Mouse (Mus musculus) erythroblast, embryonic 14.5 days (primary cell): ENCODE results near the gene Psmd1. TPM values are rescaled to one million over a fixed set of nuclear protein-coding genes. Genes with fewer than 3 reads are reported as not detected.

Experiments used
- H3K27me3 ChIP-seq: 2 replicates; pipeline ENCODE4 v1.6.1; 2012; ENCODE audit warnings: inconsistent platforms; ENCODE audit not compliant: control insufficient read depth
- H3K36me3 ChIP-seq: 2 replicates; pipeline ENCODE4 v1.6.1; 2012; ENCODE audit warnings: mild to moderate bottlenecking, inconsistent platforms; ENCODE audit not compliant: control insufficient read depth
- H3K4me1 ChIP-seq: 2 replicates; pipeline ENCODE4 v1.6.1; 2012; ENCODE audit warnings: inconsistent platforms; ENCODE audit not compliant: control insufficient read depth
- H3K4me3 ChIP-seq: replicated peaks from 2 replicates; pipeline ENCODE3; 2012; ENCODE audit warnings: moderate library complexity, mild to moderate bottlenecking, inconsistent platforms
- H3K9me3 ChIP-seq: 2 replicates; pipeline ENCODE4 v1.6.1; 2012; ENCODE audit warnings: low read length, inconsistent platforms, mixed read lengths; ENCODE audit not compliant: control insufficient read depth
- GATA1 ChIP-seq: IDR thresholded peaks from 2 replicates; pipeline ENCODE4 v1.6.1; 2012; ENCODE audit warnings: low read length, inconsistent platforms, mixed read lengths
- TAL1 ChIP-seq: IDR thresholded peaks from 3 replicates; pipeline ENCODE4 v1.6.1; 2012; ENCODE audit warnings: low read length, inconsistent platforms, mixed read lengths
- polyA plus RNA-seq: library from polyadenylated mRNA; stranded (reverse); fragments of >175 nt; gene quantifications from 2 replicates; pipeline ENCODE4 v1.2.3, GENCODE M21; 2012

Psmd1 gene
- polyA plus RNA-seq, 1 experiment, result 3.8 TPM

DNA sequence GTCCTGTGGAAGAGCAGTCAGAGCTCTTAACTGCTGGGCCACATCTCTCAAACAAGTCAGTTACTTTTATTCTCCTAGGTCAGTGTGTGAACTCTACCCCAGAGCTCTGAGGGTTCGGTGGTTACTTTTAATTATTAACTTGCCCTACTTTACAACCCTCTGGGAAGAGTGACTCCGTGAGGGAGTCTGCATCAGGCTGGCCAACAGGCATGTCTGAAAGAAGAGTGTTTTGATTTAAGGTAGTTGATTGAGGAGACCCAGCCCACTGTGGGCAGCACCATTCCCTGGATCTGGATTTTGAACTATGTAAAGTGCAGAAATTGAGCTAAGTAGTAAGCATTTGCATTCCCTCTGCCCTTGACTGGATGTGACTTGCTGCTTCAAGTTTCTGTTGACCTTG is 111.9 kb downstream of the Psmd1 start:
- Histone ChIP-seq H3K4me3 (no peak overlapping the region), H3K27me3 (no peaks in the 10 kb centered on the region), H3K4me1 (peaks cover 10% of the 10 kb centered on the region), H3K9me3 (no peaks in the 10 kb centered on the region), H3K36me3 (peaks cover 82% of the 10 kb centered on the region)
- TF ChIP-seq GATA1 (no peak), TAL1 (no peak)

GRCm38 (mm10) chr1:86178462-86179253 is 114.5 kb downstream of the Psmd1 start:
- no peak for TF ChIP-seq TAL1
- TF ChIP-seq GATA1, result no peak
- Histone ChIP-seq H3K9me3 (no peaks in the 10 kb centered on the region), H3K27me3 (no peaks in the 10 kb centered on the region), H3K36me3 (peaks cover 75% of the 10 kb centered on the region), H3K4me1 (peaks cover 32% of the 10 kb centered on the region), H3K4me3 (no peak overlapping the region)

- TF ChIP-seq GATA1 (no peak), TAL1 (no peak)
- H3K4me1 ChIP-seq, result peaks cover 33% of the 10 kb centered on the region
- peaks cover 57% of the 10 kb centered on the region for H3K36me3 ChIP-seq
- no peaks in the 10 kb centered on the region for H3K9me3 ChIP-seq
- H3K27me3 ChIP-seq, result no peaks in the 10 kb centered on the region
- no peak overlapping the region for H3K4me3 ChIP-seq
Measured at GRCm38 (mm10) chr1:86182004-86182709, 118.0 kb downstream of the Psmd1 start.

GRCm38 (mm10) chr1:86183577-86184263 is 119.5 kb downstream of the Psmd1 start:
- Histone ChIP-seq H3K4me1 (peaks cover 31% of the 10 kb centered on the region), H3K4me3 (no peak overlapping the region), H3K27me3 (no peaks in the 10 kb centered on the region), H3K9me3 (no peaks in the 10 kb centered on the region), H3K36me3 (peaks cover 50% of the 10 kb centered on the region)
- no peak for TF ChIP-seq GATA1
- no peak for TF ChIP-seq TAL1

DNA sequence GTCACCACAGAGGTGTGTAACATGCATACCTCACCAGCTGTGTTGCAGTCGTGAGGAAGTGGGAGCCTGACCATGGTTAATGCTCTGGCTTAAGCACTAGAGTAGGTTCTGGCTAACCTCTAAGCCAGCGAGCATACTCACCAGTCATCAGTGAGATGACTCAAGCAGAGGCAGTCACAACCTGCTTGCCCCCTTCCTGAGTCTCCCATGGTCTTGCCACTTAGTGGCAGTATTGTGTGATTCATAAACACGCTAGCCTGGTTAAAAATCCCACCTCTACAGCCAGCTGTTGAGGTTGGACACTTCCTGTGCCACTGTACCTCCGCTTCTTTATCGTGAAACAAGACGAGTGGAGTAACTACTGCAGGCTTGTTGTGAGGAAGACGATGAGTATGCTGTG is 122.6 kb downstream of the Psmd1 start:
- no peaks in the 10 kb centered on the region for H3K9me3 ChIP-seq
- TF ChIP-seq TAL1, result no peak
- TF ChIP-seq GATA1, result no peak
- H3K27me3 ChIP-seq, result no peaks in the 10 kb centered on the region
- H3K36me3 ChIP-seq, result peaks cover 55% of the 10 kb centered on the region
- no peak overlapping the region for H3K4me3 ChIP-seq
- peaks cover 21% of the 10 kb centered on the region for H3K4me1 ChIP-seq

DNA sequence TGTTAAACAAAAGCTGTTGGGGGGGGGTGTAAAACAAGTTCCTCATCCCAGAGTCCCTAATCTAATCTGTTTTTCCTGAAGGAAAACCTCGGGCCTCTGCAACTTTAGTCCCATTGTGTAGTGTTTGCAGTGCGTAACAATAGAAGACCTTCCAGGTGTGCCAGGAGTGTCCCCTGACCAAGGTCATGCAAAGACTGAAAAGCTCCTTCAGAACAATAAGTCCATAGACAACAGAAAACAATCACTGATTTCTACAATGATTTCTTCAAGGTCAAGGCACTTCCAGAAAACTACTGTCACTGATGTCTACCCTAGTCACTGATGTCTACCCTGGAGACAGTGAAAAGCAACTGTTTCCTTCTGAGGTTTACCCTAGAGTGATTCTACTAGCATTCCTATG is 123.7 kb downstream of the Psmd1 start:
- H3K4me1 ChIP-seq, result peaks cover 10% of the 10 kb centered on the region
- TF ChIP-seq GATA1 (no peak), TAL1 (no peak)
- no peaks in the 10 kb centered on the region for H3K9me3 ChIP-seq
- H3K36me3 ChIP-seq, result peaks cover 52% of the 10 kb centered on the region
- no peaks in the 10 kb centered on the region for H3K27me3 ChIP-seq
- no peak overlapping the region for H3K4me3 ChIP-seq

DNA sequence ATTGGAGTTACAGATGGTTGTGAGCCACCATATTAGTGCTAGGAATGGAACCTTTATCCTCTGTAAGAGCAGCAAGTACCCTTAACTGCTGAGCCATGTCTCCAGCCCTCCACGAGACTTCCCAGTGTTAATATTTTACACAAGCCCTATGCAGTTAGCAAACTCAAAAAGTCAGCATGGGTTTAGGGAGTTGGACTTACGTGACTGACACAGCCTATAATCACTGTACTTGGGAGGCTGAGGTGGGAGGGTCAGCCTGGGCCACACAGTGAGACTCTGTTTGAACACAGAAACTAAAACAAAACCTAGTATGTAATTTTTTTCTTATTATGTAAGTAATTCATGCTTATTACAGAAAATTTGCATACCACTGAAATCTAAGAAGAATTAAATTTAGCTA is 124.1 kb downstream of the Psmd1 start:
- H3K4me1 ChIP-seq, result peaks cover 6% of the 10 kb centered on the region; the same call in 1 of the 2 replicates
- TF ChIP-seq GATA1, result no peak
- no peak overlapping the region for H3K4me3 ChIP-seq
- H3K36me3 ChIP-seq, result peaks cover 51% of the 10 kb centered on the region
- no peaks in the 10 kb centered on the region for H3K27me3 ChIP-seq
- H3K9me3 ChIP-seq, result no peaks in the 10 kb centered on the region

Other genes with a start within 250 kb of the Psmd1 start
- 0.38 and 0.57 TPM in 2 replicates for gene Itm2c, start 170.1 kb upstream of the Psmd1 start, polyA plus RNA-seq
- gene 4933407L21Rik, start 135.9 kb upstream of the Psmd1 start, polyA plus RNA-seq, result not detected in 2 replicates
- 0.03 TPM in 1 of 2 replicates, not detected in the other for gene Gpr55, start 103.4 kb upstream of the Psmd1 start, polyA plus RNA-seq
- not detected in 2 replicates for gene Spata3, start 47.6 kb upstream of the Psmd1 start, polyA plus RNA-seq
- 0.03 and 0.04 TPM in 2 replicates for gene 2810459M11Rik, start 18.5 kb upstream of the Psmd1 start, polyA plus RNA-seq
- not detected in 2 replicates for gene Htr2b, start 47.6 kb downstream of the Psmd1 start, polyA plus RNA-seq
- 1.7 and 2.3 TPM in 2 replicates for gene Gm21972, start 69.2 kb downstream of the Psmd1 start, polyA plus RNA-seq
- gene Armc9, start 90.4 kb downstream of the Psmd1 start, polyA plus RNA-seq, result 0.81 and 0.94 TPM in 2 replicates
- gene B3gnt7, start 238.4 kb downstream of the Psmd1 start, polyA plus RNA-seq, result 0.03 and 0.05 TPM in 2 replicates